Mouse (Mus musculus): ENCODE data around the gene Lix1l.

- TF ChIP-seq CTCF (IDR thresholded peaks at IDR 0.05; ENCODE audit: low read depth, low read length) = no peak
- no peak for TF ChIP-seq GATA1 (IDR thresholded peaks at IDR 0.05; ENCODE audit: borderline replicate concordance, low read length)
- no peak for TF ChIP-seq TAL1 (conservative IDR thresholded peaks at IDR 0.05; ENCODE audit: low read depth, low read length)
These were observed 4.7 kb upstream of the Lix1l start, which contains the start of gene Ankrd34a for GRCm38 (mm10) chr3:96596228-96596707.

Data from G1E (cell line).